Mouse (Mus musculus): ENCODE data around the gene Dusp1. TPM values are rescaled to one million over a fixed set of nuclear protein-coding genes. Genes with fewer than 3 reads are reported as not detected.
A peak's percentile ranks its signal among the peaks of the same experiment; 100 is the strongest.

The Dusp1 gene
- total RNA-seq, 2 experiments from 2014 or later, result 60.1 to 100 TPM

GRCm38 (mm10) chr17:26508345-26508960, 53.5 kb downstream of the Dusp1 start:
- intact Hi-C loops (cut with DNase I), result loop anchor here (1.0 to 5.0 kb wide), 5 partner anchors 38 to 114 kb away; no protein-coding TSS in a partner anchor
- peak; percentile 98 to 99 for DNase-seq

DNA sequence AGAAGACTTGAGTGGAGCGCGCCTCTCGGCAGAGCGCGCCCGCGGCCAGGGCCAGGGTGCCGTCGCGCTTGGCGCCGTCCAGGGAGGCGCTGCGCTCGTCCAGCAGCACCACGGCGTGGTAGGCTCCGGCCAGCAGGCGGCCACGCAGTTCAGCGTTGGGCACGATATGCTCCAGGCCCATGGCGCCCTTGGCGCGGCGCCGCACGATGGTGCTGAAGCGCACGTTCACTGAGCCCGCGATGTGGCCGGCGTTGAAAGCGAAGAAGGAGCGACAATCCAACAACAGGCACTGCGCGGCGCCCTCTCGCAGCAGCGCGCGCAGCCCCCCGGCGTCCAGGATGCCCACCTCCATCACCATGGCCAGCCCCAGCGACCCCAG, 54.0 kb downstream of the Dusp1 start:
- DNase-seq, result peak; percentile 87 to 89
- intact Hi-C loops (cut with DNase I), result loop anchor here (1.0 to 5.0 kb wide), 6 partner anchors 19 to 114 kb away; no protein-coding TSS in a partner anchor

DNA sequence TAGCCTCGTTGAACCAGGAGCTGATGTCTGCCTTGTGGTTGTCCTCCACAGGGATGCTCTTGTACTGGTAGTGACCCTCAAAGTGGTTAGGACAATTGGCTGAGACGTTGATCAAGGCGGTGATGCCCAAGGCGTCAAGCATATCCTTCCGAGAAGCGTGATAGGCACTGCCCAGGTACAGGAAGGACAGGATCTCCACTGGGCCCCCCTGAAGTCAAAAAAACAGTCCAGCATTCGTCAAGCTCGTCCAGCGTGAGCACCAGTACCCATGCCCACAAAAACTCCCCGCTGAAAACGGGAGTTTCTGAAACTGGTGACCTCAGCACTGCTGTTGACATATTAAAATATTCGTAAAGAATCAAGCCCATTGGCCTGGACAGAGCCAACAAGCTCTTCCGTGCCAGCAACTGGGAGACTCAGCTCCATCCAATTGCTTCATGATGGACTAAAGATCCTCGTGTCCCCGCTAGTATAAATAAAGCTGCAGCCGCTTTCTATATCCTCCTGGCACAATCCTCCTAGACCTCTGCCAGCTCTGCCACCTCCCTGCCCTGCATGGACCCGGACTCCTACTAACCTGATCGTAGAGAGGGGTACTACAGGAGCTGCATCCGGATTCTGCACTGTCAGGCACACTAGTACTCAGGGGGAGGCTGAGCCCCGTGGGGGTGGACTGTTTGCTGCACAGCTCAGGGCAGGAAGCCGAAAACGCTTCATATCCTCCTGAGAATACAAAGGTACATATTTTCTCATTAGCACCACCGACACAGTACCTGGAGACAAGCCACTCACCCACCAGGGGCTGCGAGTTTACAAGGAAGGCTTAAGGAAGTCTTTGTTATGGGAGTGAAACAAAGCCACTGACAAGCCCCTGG, 54.7 kb downstream of the Dusp1 start:
- intact Hi-C loops (cut with DNase I), result loop anchor here (2.0 to 5.0 kb wide), 2 partner anchors 18 to 115 kb away; no protein-coding TSS in a partner anchor
- peak; percentile 74 to 78 for DNase-seq

GRCm38 (mm10) chr17:26506031-26506641, 55.8 kb downstream of the Dusp1 start:
- intact Hi-C loops (cut with DNase I), result loop anchor here (2.0 to 5.0 kb wide), 2 partner anchors 17 to 116 kb away; no protein-coding TSS in a partner anchor
- DNase-seq, result peak; percentile 68 to 74

DNA sequence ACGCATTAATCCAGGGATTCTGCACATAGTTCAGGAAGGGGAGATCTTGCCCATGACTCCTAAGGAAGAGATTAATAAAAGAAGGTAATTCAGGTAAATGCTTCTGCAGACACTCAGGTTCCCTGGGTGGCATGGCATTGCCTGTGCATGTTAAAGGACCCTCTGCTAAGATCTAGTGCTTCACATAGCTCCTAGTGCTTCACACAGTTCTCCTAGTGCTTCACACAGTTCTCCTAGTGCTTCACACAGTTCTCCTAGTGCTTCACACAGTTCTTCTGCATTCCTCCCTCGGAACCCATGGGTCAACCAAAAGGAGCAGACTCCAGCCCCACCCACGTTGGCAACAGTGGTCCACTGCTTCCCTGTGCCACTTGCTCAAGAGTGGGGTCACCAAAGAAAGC, 56.7 kb downstream of the Dusp1 start:
- no peak for DNase-seq
- intact Hi-C loops (cut with DNase I), result loop anchor here (5.0 kb wide), 1 partner anchor 117 kb away; no protein-coding TSS in a partner anchor

GRCm38 (mm10) chr17:26503981-26504671, 57.8 kb downstream of the Dusp1 start:
- DNase-seq, result peak; percentile 84 to 89
- intact Hi-C loops (cut with DNase I), result loop anchor here (1.0 kb wide), 1 partner anchor 38 kb away; no protein-coding TSS in a partner anchor

- DNase-seq, result peak; percentile 91 to 92
- intact Hi-C loops (cut with DNase I), result no loop called here
Observed at GRCm38 (mm10) chr17:26502808-26503671, 58.9 kb downstream of the Dusp1 start.

DNA sequence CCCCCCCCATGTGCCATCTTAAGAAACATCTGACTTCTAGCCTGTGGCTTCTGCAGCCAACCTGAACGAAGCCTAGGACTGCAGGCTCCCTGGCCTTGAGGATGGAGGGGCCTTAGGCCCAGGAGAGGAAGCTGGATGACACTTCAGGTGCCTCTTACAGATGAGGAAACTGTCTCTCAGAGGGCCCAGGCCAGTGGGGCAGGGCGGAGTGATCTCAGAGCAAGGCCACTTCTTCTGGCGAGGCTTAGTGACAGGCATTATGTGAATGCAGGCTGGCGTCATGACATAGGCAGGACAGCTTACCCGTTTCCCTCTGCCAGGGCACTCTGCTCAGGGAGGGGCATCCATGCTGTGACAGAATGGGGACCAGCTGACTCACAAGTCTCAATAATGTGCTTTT, 60.1 kb downstream of the Dusp1 start:
- no peak for DNase-seq
- intact Hi-C loops (cut with DNase I), result no loop called here

- peak in 1 of 2 experiments; percentile 17 for DNase-seq
- intact Hi-C loops (cut with DNase I), result no loop called here
Observed at GRCm38 (mm10) chr17:26498626-26499025, 63.3 kb downstream of the Dusp1 start.

DNA sequence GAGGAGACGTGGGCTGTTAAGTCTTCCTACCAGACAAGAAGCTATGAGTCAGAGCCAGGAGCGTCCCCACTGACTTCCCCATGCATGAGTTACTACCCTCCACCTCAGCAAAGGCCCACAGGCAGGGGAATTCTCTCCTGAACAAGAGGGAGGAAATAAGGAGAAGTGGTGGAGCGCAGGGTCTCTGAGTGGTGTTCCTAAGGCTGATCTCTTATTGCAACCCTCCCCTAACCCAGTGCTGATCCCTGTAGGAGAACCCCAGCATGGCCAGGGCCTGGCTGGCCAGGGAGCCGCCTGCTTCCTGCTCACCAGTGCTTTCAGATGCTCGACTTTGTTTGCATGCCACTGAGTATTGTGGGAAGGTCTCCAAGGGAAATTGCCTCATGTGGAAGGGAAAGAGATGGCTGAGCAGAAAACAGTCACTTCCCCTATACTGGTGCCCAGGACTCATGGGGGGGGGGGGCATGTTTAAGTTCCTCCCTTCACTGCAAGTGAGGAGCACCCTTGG, 64.5 kb downstream of the Dusp1 start:
- DNase-seq, result peak; percentile 63 to 70
- intact Hi-C loops (cut with DNase I), result no loop called here

GRCm38 (mm10) chr17:26494642-26495468, 67.1 kb downstream of the Dusp1 start:
- intact Hi-C loops (cut with DNase I), result no loop called here
- no peak for DNase-seq

DNA sequence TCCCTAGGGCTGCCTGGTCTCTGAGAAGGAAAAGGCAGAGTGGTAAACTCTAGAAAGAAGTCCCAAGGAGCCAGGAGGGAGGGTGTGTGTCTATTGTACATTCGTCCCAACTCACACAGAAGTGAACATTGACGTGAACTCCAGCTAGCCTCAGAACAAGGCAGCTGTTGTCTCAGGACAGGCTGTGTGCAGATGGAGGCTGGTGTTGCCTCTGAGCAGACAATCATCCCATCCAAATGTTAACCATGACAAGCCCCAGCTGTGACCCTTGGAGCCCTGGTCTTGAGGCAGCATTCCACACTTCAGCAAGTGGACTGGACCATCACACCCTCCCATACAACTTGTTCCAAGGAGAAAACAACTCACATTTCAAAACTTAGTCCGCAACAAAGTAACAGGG, 69.7 kb downstream of the Dusp1 start:
- DNase-seq, result peak; percentile 82 to 85
- intact Hi-C loops (cut with DNase I), result no loop called here

GRCm38 (mm10) chr17:26490910-26491309, 71.0 kb downstream of the Dusp1 start:
- intact Hi-C loops (cut with DNase I), result no loop called here
- DNase-seq, result peak; percentile 86 to 90

DNA sequence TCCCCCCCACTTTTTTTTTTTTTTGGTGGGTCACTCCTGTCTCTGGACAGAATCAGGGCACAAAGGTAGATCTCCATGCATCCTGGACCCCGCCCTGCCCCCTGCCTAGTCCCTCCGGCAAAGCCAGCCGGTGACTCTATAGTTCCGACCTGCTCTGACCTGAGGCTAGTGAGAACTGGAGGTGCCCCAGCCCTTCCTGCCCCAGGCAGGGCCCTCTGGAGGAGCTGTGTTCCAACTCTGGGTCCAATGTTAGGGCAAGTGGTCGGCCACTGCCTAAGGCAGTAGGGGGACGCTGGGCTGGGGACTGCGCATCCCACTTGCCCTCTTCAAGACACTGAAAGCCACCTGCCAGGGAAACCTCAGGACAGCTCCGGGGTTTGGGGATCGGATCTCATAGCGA, 71.9 kb downstream of the Dusp1 start:
- intact Hi-C loops (cut with DNase I), result no loop called here
- no peak for DNase-seq

DNA sequence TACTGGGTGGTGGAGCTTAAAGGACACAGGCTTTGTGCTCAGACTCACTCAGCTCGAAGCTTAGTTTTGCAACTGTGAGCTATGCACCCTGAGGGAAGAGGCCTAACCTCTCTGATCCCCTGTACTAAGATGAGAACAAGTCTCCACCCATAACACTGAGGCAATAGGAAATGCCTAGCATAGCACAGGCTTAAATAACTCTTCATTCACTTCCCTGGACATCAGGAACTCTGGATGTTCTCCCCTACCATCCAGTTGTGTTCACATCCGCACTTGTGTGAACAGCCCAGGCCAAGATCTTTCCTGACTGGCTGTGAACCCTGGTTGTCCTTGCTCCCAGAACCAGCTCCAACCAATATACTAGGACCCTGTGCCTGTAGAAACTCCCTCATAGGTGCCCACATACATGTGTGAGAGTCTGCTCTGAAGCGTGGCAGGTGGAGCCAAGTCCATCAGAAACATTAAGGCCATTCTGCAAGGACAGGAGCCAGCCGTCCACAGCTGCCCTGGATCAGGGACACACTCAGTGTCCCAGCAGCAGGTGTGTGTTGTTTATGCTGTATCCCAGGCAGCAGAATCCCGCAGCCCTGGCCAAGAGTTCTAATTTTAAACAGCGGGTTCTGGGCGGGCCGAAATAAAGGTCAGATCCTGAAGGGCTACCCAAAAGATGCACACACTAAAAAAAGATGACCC, 73.1 kb downstream of the Dusp1 start:
- intact Hi-C loops (cut with DNase I), result loop anchor here (2.0 kb wide), 1 partner anchor 18 kb away; no protein-coding TSS in a partner anchor
- DNase-seq, result peak; percentile 89 to 91

DNA sequence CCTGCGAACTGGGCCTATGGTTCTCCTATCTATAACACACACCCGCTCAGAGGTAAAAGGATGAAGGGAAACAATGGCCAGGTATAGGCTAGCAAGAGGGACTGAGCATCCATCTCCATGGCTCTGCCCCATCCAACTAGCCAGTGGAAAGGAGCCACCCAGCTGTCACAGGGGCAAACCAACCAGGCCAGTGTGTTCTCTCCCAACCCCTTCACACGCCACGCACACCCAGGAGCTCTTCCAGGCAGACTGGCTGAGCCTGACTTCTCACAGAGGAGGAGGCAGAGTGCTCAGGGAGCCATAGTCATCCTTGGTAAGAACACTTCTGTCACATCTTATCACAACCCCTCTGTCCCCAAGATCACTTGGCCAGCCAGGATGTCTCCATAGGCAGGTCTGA, 74.0 kb downstream of the Dusp1 start:
- intact Hi-C loops (cut with DNase I), result loop anchor here (2.0 kb wide), 1 partner anchor 19 kb away; no protein-coding TSS in a partner anchor
- DNase-seq, result no peak

DNA sequence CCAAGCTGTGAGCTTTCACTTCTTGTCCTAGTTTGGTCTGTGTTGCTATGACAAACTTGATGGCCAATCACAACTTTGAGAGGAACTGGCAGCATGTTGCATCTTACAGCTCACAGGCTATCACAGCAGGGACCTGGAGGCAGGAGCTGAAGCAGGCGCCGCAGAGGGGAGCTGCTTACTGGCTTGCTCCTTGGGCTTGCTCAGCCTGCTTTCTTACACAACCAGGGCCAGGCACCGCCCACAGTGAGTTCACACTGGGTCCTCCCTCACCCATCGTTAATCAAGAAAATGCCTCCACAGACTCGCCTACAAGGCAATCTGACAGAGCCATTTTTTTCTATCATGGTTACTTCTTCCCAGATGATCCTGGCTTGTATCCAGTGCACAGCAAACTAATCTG, 74.7 kb downstream of the Dusp1 start:
- peak; percentile 41 to 47 for DNase-seq
- intact Hi-C loops (cut with DNase I), result no loop called here

Measured in heart, postnatal 10 days (tissue).